Mouse (Mus musculus) CH12.LX (cell line): ENCODE data around the gene Il34.

Experiments used
- CTCF ChIP-seq, 2 experiments: IDR thresholded peaks in 1 of 2; conservative IDR thresholded peaks in 1 of 2; 2 replicates each; pipeline ENCODE4 v1.5.1; 2011 to 2012; ENCODE audit warnings: low read depth in 2 of 2, low read length in 2 of 2, improper control_type of control experiment in 1 of 2, inconsistent platforms in 1 of 2, mild to moderate bottlenecking in 1 of 2, moderate library complexity in 1 of 2
- EP300 ChIP-seq: IDR thresholded peaks from 2 replicates; pipeline ENCODE4 v1.6.1; 2011; ENCODE audit warnings: low read length, improper control_type of control experiment
- HCFC1 ChIP-seq: IDR thresholded peaks from 2 replicates; pipeline ENCODE4 v1.6.1; 2012; ENCODE audit warnings: low read depth, mild to moderate bottlenecking, inconsistent platforms, low read length, improper control_type of control experiment
- JUN ChIP-seq: IDR thresholded peaks from 2 replicates; pipeline ENCODE4 v1.6.1; 2011; ENCODE audit warnings: low read depth, mild to moderate bottlenecking, low read length, improper control_type of control experiment, moderate library complexity; ENCODE audit not compliant: insufficient read depth
- JUND ChIP-seq: conservative IDR thresholded peaks from 2 replicates; pipeline ENCODE4 v1.6.1; 2011; ENCODE audit warnings: low read depth, low read length, improper control_type of control experiment
- POLR2A ChIP-seq: IDR thresholded peaks from 2 replicates; pipeline ENCODE4 v1.6.1; 2011; ENCODE audit warnings: low read depth, mild to moderate bottlenecking, improper control_type of control experiment, low read length
- USF1 ChIP-seq: IDR thresholded peaks from 2 replicates; pipeline ENCODE4 v1.6.1; 2014; ENCODE audit warnings: low read depth, mild to moderate bottlenecking, inconsistent platforms, low read length, improper control_type of control experiment

DNA sequence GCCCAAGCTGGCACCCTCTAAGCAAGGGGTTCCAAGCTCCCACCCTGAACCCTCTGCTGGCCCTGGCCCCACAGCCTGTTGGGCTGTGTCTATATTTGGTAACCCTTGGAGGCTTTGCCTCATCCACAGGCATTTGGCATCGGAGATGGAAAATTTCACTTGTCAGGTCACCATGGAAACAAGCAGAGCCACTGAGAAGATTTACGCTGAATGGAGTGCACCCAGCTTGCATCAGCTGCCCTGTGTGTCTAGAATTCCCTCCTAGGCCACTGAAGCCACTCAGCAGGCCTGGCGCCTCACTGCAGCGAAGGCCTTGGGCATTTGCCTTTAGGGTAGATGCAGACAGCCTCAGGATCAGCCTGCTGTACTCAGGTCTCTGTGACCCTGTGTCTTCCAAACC lies 89.6 kb downstream of the Il34 start:
- TF ChIP-seq CTCF (conservative IDR thresholded peaks at IDR 0.05 in 1 of 2, IDR thresholded peaks at IDR 0.05 in 1 of 2; ENCODE audit: low read depth in 2 of 2, low read length in 2 of 2), result no peak
- TF ChIP-seq JUN, result no peak
- TF ChIP-seq POLR2A, result no peak
- no peak for TF ChIP-seq USF1
- no peak for TF ChIP-seq JUND
- TF ChIP-seq EP300, result no peak
- TF ChIP-seq HCFC1, result no peak
